Mouse (Mus musculus): ENCODE measurements around the gene Phc2. TPM values are rescaled to one million over a fixed set of nuclear protein-coding genes. Genes with fewer than 3 reads are reported as not detected.

Phc2 gene
- polyA plus RNA-seq, 1 experiment from 2014 or later, result 55.1 TPM

- H3K9me3 ChIP-seq (ENCODE audit: control insufficient read depth, low read length), result no peaks in the 10 kb centered on the region
- WGBS, result 41% methylated on average over 13 of the region's 13 CpGs
- DNase-seq (ENCODE audit: low spot score) (no peak), ATAC-seq (ENCODE audit: low read depth) (0 out of 2 replicates have a peak, but pooled peaks have one; percentile 34)
- H3K4me2 ChIP-seq (ENCODE audit: low read depth, low read length), result peak overlapping the region; percentile 23; the same call in 1 of the 2 replicates
- H3K9ac ChIP-seq (ENCODE audit: low read depth, low read length), result no peak overlapping the region
- H3K36me3 ChIP-seq (ENCODE audit: control insufficient read depth, insufficient read depth, low read length), result no peaks in the 10 kb centered on the region
- H3K27me3 ChIP-seq (replicated peaks; ENCODE audit: control insufficient read depth, insufficient read depth, low read length), result no peaks in the 10 kb centered on the region
- H3K27ac ChIP-seq (replicated peaks; ENCODE audit: low read depth, low read length), result no peak overlapping the region
- H3K4me1 ChIP-seq (ENCODE audit: control insufficient read depth, insufficient read depth, low read length), result no peaks in the 10 kb centered on the region
- H3K4me3 ChIP-seq (ENCODE audit: low read depth, low read length), result no peak overlapping the region
These were observed 24.2 kb downstream of the Phc2 start for GRCm38 (mm10) chr4:128678564-128679217.

- H3K9ac ChIP-seq (ENCODE audit: low read depth, low read length), result no peak overlapping the region
- H3K4me3 ChIP-seq (ENCODE audit: low read depth, low read length), result no peak overlapping the region
- no peak overlapping the region for H3K27ac ChIP-seq (replicated peaks; ENCODE audit: low read depth, low read length)
- no peaks in the 10 kb centered on the region for H3K36me3 ChIP-seq (ENCODE audit: control insufficient read depth, insufficient read depth, low read length)
- H3K4me2 ChIP-seq (ENCODE audit: low read depth, low read length), result no peak overlapping the region
- H3K4me1 ChIP-seq (ENCODE audit: control insufficient read depth, insufficient read depth, low read length), result no peaks in the 10 kb centered on the region
- 61% methylated on average over 8 of the region's 8 CpGs for WGBS
- DNase-seq (ENCODE audit: low spot score) (no peak), ATAC-seq (ENCODE audit: low read depth) (no peak)
- H3K27me3 ChIP-seq (replicated peaks; ENCODE audit: control insufficient read depth, insufficient read depth, low read length), result no peaks in the 10 kb centered on the region
- no peaks in the 10 kb centered on the region for H3K9me3 ChIP-seq (ENCODE audit: control insufficient read depth, low read length)
These were observed 26.6 kb downstream of the Phc2 start for GRCm38 (mm10) chr4:128681126-128681525.

- H3K36me3 ChIP-seq (ENCODE audit: control insufficient read depth, insufficient read depth, low read length), result no peaks in the 10 kb centered on the region
- H3K27me3 ChIP-seq (replicated peaks; ENCODE audit: control insufficient read depth, insufficient read depth, low read length), result no peaks in the 10 kb centered on the region
- H3K27ac ChIP-seq (replicated peaks; ENCODE audit: low read depth, low read length), result no peak overlapping the region
- H3K9me3 ChIP-seq (ENCODE audit: control insufficient read depth, low read length), result 0 out of 2 replicates have a peak, but pooled peaks cover under 1% of the 10 kb centered on the region
- H3K9ac ChIP-seq (ENCODE audit: low read depth, low read length), result no peak overlapping the region
- no peak overlapping the region for H3K4me3 ChIP-seq (ENCODE audit: low read depth, low read length)
- no peak overlapping the region for H3K4me2 ChIP-seq (ENCODE audit: low read depth, low read length)
- 91% methylated on average over 13 of the region's 13 CpGs for WGBS
- ATAC-seq (ENCODE audit: low read depth), result no peak
- DNase-seq (ENCODE audit: low spot score), result no peak
- no peaks in the 10 kb centered on the region for H3K4me1 ChIP-seq (ENCODE audit: control insufficient read depth, insufficient read depth, low read length)
These were observed 27.8 kb downstream of the Phc2 start for GRCm38 (mm10) chr4:128682281-128682680.

- H3K9me3 ChIP-seq (ENCODE audit: control insufficient read depth, low read length), result 0 out of 2 replicates have a peak, but pooled peaks cover 4% of the 10 kb centered on the region
- no peak for ATAC-seq (ENCODE audit: low read depth)
These were observed 29.2 kb downstream of the Phc2 start for GRCm38 (mm10) chr4:128683706-128684105.

GRCm38 (mm10) chr4:128684108-128684507 lies 29.6 kb downstream of the Phc2 start:
- Histone ChIP-seq H3K4me1 (ENCODE audit: control insufficient read depth, insufficient read depth, low read length) (peaks cover 10% of the 10 kb centered on the region; the same call in 1 of the 2 replicates), H3K4me2 (ENCODE audit: low read depth, low read length) (no peak overlapping the region), H3K9ac (ENCODE audit: low read depth, low read length) (no peak overlapping the region), H3K27me3 (replicated peaks; ENCODE audit: control insufficient read depth, insufficient read depth, low read length) (no peaks in the 10 kb centered on the region), H3K36me3 (ENCODE audit: control insufficient read depth, insufficient read depth, low read length) (no peaks in the 10 kb centered on the region), H3K9me3 (ENCODE audit: control insufficient read depth, low read length) (0 out of 2 replicates have a peak, but pooled peaks cover 4% of the 10 kb centered on the region), H3K4me3 (ENCODE audit: low read depth, low read length) (no peak overlapping the region), H3K27ac (replicated peaks; ENCODE audit: low read depth, low read length) (no peak overlapping the region)
- WGBS, result 83% methylated on average over 11 of the region's 11 CpGs
- ATAC-seq (ENCODE audit: low read depth), result no peak
- no peak for DNase-seq (ENCODE audit: low spot score)

More at GRCm38 (mm10) chr4:128683706-128684105, 29.2 kb downstream of the Phc2 start:
- WGBS, result 31% methylated on average over 3 of the region's 3 CpGs
- Histone ChIP-seq H3K4me1 (ENCODE audit: control insufficient read depth, insufficient read depth, low read length) (0 out of 2 replicates have a peak, but pooled peaks cover 6% of the 10 kb centered on the region), H3K4me3 (ENCODE audit: low read depth, low read length) (no peak overlapping the region), H3K36me3 (ENCODE audit: control insufficient read depth, insufficient read depth, low read length) (no peaks in the 10 kb centered on the region), H3K27me3 (replicated peaks; ENCODE audit: control insufficient read depth, insufficient read depth, low read length) (no peaks in the 10 kb centered on the region), H3K27ac (replicated peaks; ENCODE audit: low read depth, low read length) (no peak overlapping the region), H3K4me2 (ENCODE audit: low read depth, low read length) (no peak overlapping the region), H3K9ac (ENCODE audit: low read depth, low read length) (no peak overlapping the region)
- no peak for DNase-seq (ENCODE audit: low spot score)

GRCm38 (mm10) chr4:128688513-128688913 lies 34.0 kb downstream of the Phc2 start:
- DNase-seq (ENCODE audit: low spot score) (no peak), ATAC-seq (ENCODE audit: low read depth) (no peak)
- no peak overlapping the region for H3K9ac ChIP-seq (ENCODE audit: low read depth, low read length)
- 42% methylated on average over 6 of the region's 6 CpGs for WGBS
- no peak overlapping the region for H3K4me2 ChIP-seq (ENCODE audit: low read depth, low read length)
- peaks cover 49% of the 10 kb centered on the region for H3K4me1 ChIP-seq (ENCODE audit: control insufficient read depth, insufficient read depth, low read length)
- no peaks in the 10 kb centered on the region for H3K36me3 ChIP-seq (ENCODE audit: control insufficient read depth, insufficient read depth, low read length)
- no peaks in the 10 kb centered on the region for H3K27me3 ChIP-seq (replicated peaks; ENCODE audit: control insufficient read depth, insufficient read depth, low read length)
- no peak overlapping the region for H3K4me3 ChIP-seq (ENCODE audit: low read depth, low read length)
- H3K27ac ChIP-seq (replicated peaks; ENCODE audit: low read depth, low read length), result no peak overlapping the region
- H3K9me3 ChIP-seq (ENCODE audit: control insufficient read depth, low read length), result 0 out of 2 replicates have a peak, but pooled peaks cover 4% of the 10 kb centered on the region

GRCm38 (mm10) chr4:128688976-128689375 lies 34.5 kb downstream of the Phc2 start:
- H3K9ac ChIP-seq (ENCODE audit: low read depth, low read length), result no peak overlapping the region
- H3K27ac ChIP-seq (replicated peaks; ENCODE audit: low read depth, low read length), result no peak overlapping the region
- 0 out of 2 replicates have a peak, but pooled peaks cover 4% of the 10 kb centered on the region for H3K9me3 ChIP-seq (ENCODE audit: control insufficient read depth, low read length)
- H3K36me3 ChIP-seq (ENCODE audit: control insufficient read depth, insufficient read depth, low read length), result no peaks in the 10 kb centered on the region
- no peak for ATAC-seq (ENCODE audit: low read depth)
- no peak overlapping the region for H3K4me3 ChIP-seq (ENCODE audit: low read depth, low read length)
- 56% methylated on average over 9 of the region's 9 CpGs for WGBS
- no peak overlapping the region for H3K4me2 ChIP-seq (ENCODE audit: low read depth, low read length)
- DNase-seq (ENCODE audit: low spot score), result no peak
- H3K27me3 ChIP-seq (replicated peaks; ENCODE audit: control insufficient read depth, insufficient read depth, low read length), result no peaks in the 10 kb centered on the region
- H3K4me1 ChIP-seq (ENCODE audit: control insufficient read depth, insufficient read depth, low read length), result peaks cover 51% of the 10 kb centered on the region

GRCm38 (mm10) chr4:128689739-128690304 lies 35.3 kb downstream of the Phc2 start:
- Histone ChIP-seq H3K4me3 (ENCODE audit: low read depth, low read length) (no peak overlapping the region), H3K36me3 (ENCODE audit: control insufficient read depth, insufficient read depth, low read length) (no peaks in the 10 kb centered on the region), H3K4me2 (ENCODE audit: low read depth, low read length) (no peak overlapping the region), H3K4me1 (ENCODE audit: control insufficient read depth, insufficient read depth, low read length) (peaks cover 56% of the 10 kb centered on the region), H3K9me3 (ENCODE audit: control insufficient read depth, low read length) (0 out of 2 replicates have a peak, but pooled peaks cover 4% of the 10 kb centered on the region), H3K27me3 (replicated peaks; ENCODE audit: control insufficient read depth, insufficient read depth, low read length) (no peaks in the 10 kb centered on the region), H3K9ac (ENCODE audit: low read depth, low read length) (no peak overlapping the region), H3K27ac (replicated peaks; ENCODE audit: low read depth, low read length) (no peak overlapping the region)
- DNase-seq (ENCODE audit: low spot score), result no peak
- ATAC-seq (ENCODE audit: low read depth), result no peak
- 66% methylated on average over 5 of the region's 6 CpGs for WGBS
